Mouse (Mus musculus) ES-E14 (cell line): ENCODE results near the gene Filip1. TPM values are rescaled to one million over a fixed set of nuclear protein-coding genes. Genes with fewer than 3 reads are reported as not detected.

Experiments
- DNase-seq: peaks from one replicate; pipeline ENCODE4 v3.0.0-alpha.2; 2013; ENCODE audit warnings: low read depth, low spot score
- H3K27ac ChIP-seq: 2 replicates; pipeline ENCODE4 v1.5.1; 2012; ENCODE audit warnings: low read depth, mild to moderate bottlenecking, low read length, moderate library complexity, mixed read lengths; ENCODE audit not compliant: poor library complexity, insufficient read depth, severe bottlenecking
- H3K36me3 ChIP-seq: 2 replicates; pipeline ENCODE4 v1.6.1; 2012; ENCODE audit warnings: mild to moderate bottlenecking, low read length, moderate library complexity, mixed read lengths; ENCODE audit not compliant: control insufficient read depth, poor library complexity, insufficient read depth, severe bottlenecking
- H3K4me1 ChIP-seq, 2 experiments: fragments of 150-350 bp in 1 of 2; sonication (generic) in 1 of 2; 2 replicates each; pipeline ENCODE4 v1.6.1; 2012; ENCODE audit warnings: low read length in 2 of 2, mild to moderate bottlenecking in 1 of 2, mixed read lengths in 1 of 2; ENCODE audit not compliant: control insufficient read depth in 2 of 2, insufficient read depth in 2 of 2, poor library complexity in 1 of 2
- H3K4me3 ChIP-seq, 2 experiments: fragments of 150-350 bp in 1 of 2; sonication (generic) in 1 of 2; 2 replicates each; pipeline ENCODE4 v1.5.1; 2012; ENCODE audit warnings: low read length in 2 of 2, low read depth in 1 of 2, mild to moderate bottlenecking in 1 of 2, mixed read lengths in 1 of 2; ENCODE audit not compliant: insufficient read depth in 1 of 2, poor library complexity in 1 of 2, severe bottlenecking in 1 of 2
- H3K9ac ChIP-seq: 2 replicates; pipeline ENCODE4 v1.6.1; 2012; ENCODE audit warnings: low read depth, mild to moderate bottlenecking, low read length, mixed read lengths; ENCODE audit not compliant: poor library complexity, insufficient read depth, severe bottlenecking
- H3K9me3 ChIP-seq: fragments of 150-350 bp; sonication (generic); 2 replicates; pipeline ENCODE4 v1.6.1; 2012; ENCODE audit warnings: low read depth, mild to moderate bottlenecking, low read length; ENCODE audit not compliant: control insufficient read depth, insufficient read depth
- CHD2 ChIP-seq: IDR thresholded peaks from 2 replicates; pipeline ENCODE4 v1.6.1; 2014; ENCODE audit warnings: mild to moderate bottlenecking, low read depth, low read length, inconsistent platforms
- HCFC1 ChIP-seq: IDR thresholded peaks from 2 replicates; pipeline ENCODE4 v1.6.1; 2012; ENCODE audit warnings: low read length, inconsistent platforms, borderline replicate concordance; ENCODE audit not compliant: insufficient read depth
- MAFK ChIP-seq: IDR thresholded peaks from 2 replicates; pipeline ENCODE4 v1.6.1; 2014; ENCODE audit warnings: mild to moderate bottlenecking, low read depth, low read length, inconsistent platforms; ENCODE audit not compliant: insufficient read depth
- ZC3H11A ChIP-seq: IDR thresholded peaks from 2 replicates; pipeline ENCODE4 v1.6.1; 2012; ENCODE audit warnings: low read depth, mild to moderate bottlenecking, inconsistent platforms, low read length, borderline replicate concordance
- ZNF384 ChIP-seq: IDR thresholded peaks from 2 replicates; pipeline ENCODE4 v1.6.1; 2012; ENCODE audit warnings: low read depth, low read length, inconsistent platforms
- in situ Hi-C, 2 experiments: fragments of 600-800 bp; cut with MboI; formaldehyde crosslinking; loops; one replicate each; pipeline ENCODE4 v1.15.1; 2025; ENCODE audit warnings: low sequenced_read_pairs in 2 of 2, inconsistent platforms in 1 of 2; ENCODE audit not compliant: unreplicated experiment in 2 of 2
- total RNA-seq: library from RNA; depleted of rRNA; stranded (reverse); fragments of 300-350 nt; gene quantifications from 2 replicates; pipeline ENCODE4 v1.2.3, GENCODE M21; 2012

Gene Filip1
- total RNA-seq, 1 experiment = 0.09 TPM

DNA sequence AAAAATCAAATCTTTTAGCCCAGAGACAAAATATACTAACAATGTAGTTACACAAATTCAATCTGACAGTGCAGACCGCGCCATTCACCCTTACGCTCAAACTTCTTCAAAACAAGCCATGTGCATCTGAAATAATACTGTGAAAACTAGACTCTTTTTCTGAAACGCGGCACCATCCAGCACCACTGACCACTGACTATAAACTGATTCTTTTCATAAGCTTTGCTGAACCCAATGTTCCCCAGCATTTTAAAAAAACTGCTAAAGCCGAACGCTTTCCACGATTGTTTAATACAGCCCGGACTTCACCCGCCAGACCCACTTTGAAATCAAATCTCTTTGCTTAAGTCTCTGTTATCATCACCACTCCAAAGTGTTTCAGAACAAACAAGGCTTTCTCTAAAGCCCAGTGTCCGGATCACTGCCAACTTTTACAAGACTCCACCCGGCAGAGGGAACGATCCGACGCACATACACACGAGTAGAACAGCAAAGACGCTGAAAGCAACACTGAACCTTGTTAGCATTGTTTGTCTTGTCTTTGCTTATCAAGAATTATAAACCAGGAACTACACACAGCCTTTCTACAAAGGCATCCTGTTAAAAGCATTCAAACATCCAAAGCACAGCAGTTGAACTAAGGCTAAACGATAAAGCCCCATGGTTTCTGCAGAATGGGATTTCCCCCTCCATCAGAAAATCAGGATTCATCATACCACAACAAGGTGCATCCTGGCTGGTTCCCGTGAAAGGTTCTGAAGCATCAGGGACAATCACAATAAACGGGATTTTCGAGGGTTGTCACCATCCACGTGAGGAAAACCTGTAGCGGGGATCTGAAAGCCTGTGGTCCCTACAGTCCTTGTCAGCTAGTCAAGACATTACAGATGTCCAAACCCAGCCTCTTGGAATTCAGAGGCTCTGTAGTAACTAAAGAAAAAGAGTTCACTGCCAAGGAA, 182.5 kb downstream of the Filip1 start:
- no peak overlapping the region for H3K4me3 ChIP-seq
- in situ Hi-C loops = no loop called here
- no peaks in the 10 kb centered on the region for H3K36me3 ChIP-seq
- DNase-seq = no peak
- H3K4me1 ChIP-seq = 0 out of 4 replicates have a peak, but pooled peaks cover 0 to 2% of the 10 kb centered on the region in 2 experiments
- no peak for TF ChIP-seq ZC3H11A
- TF ChIP-seq ZNF384 = no peak
- no peak for TF ChIP-seq MAFK
- no peak for TF ChIP-seq CHD2
- no peak for TF ChIP-seq HCFC1
- no peaks in the 10 kb centered on the region for H3K9me3 ChIP-seq
- H3K9ac ChIP-seq = no peak overlapping the region
- H3K27ac ChIP-seq = no peak overlapping the region

DNA sequence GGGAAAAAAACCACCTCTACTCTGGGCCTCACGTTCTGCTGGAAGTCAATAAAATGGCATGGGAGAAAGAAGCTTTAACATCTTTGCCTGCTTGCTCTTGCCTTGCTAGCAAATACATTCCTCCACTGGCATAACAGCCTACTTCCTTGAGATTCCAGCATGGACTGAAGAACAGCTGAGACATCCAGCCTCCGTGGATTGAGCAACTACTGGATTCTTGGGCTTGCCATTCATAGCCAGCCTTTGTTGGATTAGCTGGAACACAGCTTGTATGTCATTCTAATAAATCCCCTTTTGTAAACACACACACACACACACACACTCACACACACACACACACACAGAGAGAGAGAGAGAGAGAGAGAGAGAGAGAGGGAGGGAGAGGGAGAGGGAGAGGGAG, 185.6 kb downstream of the Filip1 start:
- H3K4me1 ChIP-seq = 0 out of 4 replicates have a peak, but pooled peaks cover 0 to 2% of the 10 kb centered on the region in 2 experiments
- no peak overlapping the region for H3K27ac ChIP-seq
- in situ Hi-C loops = no loop called here
- DNase-seq = no peak
- TF ChIP-seq MAFK (no peak), HCFC1 (no peak), ZNF384 (no peak), CHD2 (no peak), ZC3H11A (no peak)
- H3K9ac ChIP-seq = no peak overlapping the region
- H3K36me3 ChIP-seq = no peaks in the 10 kb centered on the region
- H3K9me3 ChIP-seq = no peaks in the 10 kb centered on the region
- no peak overlapping the region for H3K4me3 ChIP-seq

DNA sequence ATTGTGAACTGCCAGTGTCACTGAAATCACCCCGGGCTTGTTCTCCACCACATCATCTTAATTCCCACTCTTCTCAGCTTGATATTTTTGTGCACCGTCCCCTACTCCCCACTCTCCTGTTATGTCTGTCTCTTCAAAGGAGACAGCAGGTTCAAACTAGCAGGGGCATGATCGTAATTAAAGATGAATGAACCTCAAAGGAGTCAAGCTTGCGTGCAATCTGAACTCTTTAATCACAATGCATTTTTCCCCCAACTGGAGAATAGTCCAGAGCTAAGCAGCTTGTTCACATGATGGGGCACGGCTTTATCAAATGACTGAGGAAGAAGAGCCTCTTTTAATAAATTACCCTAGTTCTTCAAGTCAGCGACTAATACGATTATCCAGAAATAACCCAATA, 187.1 kb downstream of the Filip1 start:
- Histone ChIP-seq H3K4me3 (no peak overlapping the region), H3K27ac (no peak overlapping the region), H3K9ac (no peak overlapping the region), H3K36me3 (no peaks in the 10 kb centered on the region), H3K9me3 (no peaks in the 10 kb centered on the region), H3K4me1 (0 out of 4 replicates have a peak, but pooled peaks cover 0 to 1% of the 10 kb centered on the region in 2 experiments)
- DNase-seq = no peak
- in situ Hi-C loops = no loop called here
- TF ChIP-seq CHD2 (no peak), ZC3H11A (no peak), MAFK (no peak), ZNF384 (no peak), HCFC1 (no peak)

DNA sequence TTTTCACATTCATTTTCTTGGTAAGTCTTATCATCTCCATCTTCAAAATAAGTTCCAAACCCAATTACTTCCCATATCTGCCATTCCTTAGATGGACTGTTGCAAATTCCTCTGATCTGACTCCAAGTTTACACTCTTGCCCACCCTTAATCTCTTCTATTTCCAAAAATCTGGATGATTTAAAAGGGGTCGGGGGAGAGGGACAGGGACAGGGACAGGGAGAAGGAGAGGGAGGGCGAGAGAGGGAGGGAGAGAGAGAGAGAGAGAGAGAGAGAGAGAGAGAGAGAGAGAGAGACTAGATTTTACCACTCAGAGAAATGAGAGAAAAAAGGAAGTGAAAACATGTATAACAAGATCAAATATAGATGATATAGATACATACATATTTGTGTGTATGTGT, 188.8 kb downstream of the Filip1 start:
- Histone ChIP-seq H3K9me3 (no peaks in the 10 kb centered on the region), H3K27ac (no peak overlapping the region), H3K4me3 (no peak overlapping the region), H3K4me1 (no peaks in the 10 kb centered on the region), H3K9ac (no peak overlapping the region), H3K36me3 (no peaks in the 10 kb centered on the region)
- TF ChIP-seq CHD2 (no peak), HCFC1 (no peak), ZNF384 (no peak), MAFK (no peak)
- no peak for DNase-seq
- in situ Hi-C loops = loop anchor here in 1 of 2 experiments (25.0 kb wide), 1 partner anchor 163 kb away; no protein-coding TSS in a partner anchor
